In the genomic region with DNA sequence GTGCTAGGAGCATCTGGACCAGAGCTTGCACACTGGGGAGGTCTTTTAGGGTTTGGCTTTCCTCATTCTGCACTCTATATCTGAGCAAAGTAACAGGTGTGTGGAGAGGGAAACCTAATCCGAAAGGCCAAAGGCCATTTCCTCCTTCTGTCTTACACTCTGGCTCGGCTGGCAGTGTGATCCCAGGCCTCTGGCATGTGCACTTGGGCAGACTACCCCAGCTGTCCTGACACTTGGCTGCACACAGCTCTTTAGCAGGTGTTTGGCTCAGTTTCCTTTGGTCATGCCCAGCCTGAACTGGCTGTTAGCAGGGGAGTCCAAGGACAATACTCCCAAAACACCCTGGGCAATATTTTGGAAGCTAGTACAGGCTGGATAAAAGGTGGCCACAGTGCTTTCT, we compare ENCODE assay signal across 12 mouse cellular contexts. TPM values are rescaled to one million over a fixed set of nuclear protein-coding genes. Genes with fewer than 3 reads are reported as not detected.
DNase-seq lines count a peak whose midpoint lies in the region; ATAC-seq and TF ChIP-seq lines count a peak whose summit lies in the region.
"Had no signal": no experiment of that assay in that cellular context is flagged by ENCODE, and none has a peak within 500 bp of the region (broad histone marks: within the 10 kb centered on the region; RNA-seq: fewer than 3 reads in every experiment).

No protein-coding gene starts in this region.

- no peak overlapping the region for H3K27ac ChIP-seq in hindbrain, embryonic 15.5 days (replicated peaks)
- no peak overlapping the region for H3K27ac ChIP-seq in hindbrain, embryonic 12.5 days
- H3K27ac ChIP-seq: heart, embryonic 15.5 days; left cerebral cortex, adult 2 months; neural tube, embryonic 15.5 days had no signal

- 0 out of 2 replicates have a peak, but pooled peaks cover 2% of the 10 kb centered on the region for H3K36me3 ChIP-seq in hindbrain, embryonic 15.5 days
- H3K36me3 ChIP-seq in hindbrain, embryonic 12.5 days = peaks cover 5% of the 10 kb centered on the region; the same call in 1 of the 2 replicates
- H3K36me3 ChIP-seq: neural tube, embryonic 15.5 days had no signal

- WGBS in hindbrain, embryonic 15.5 days = 58% methylated on average over 2 of the region's 2 CpGs
- WGBS in hindbrain, embryonic 12.5 days = 65% methylated on average over 2 of the region's 2 CpGs

- no peak overlapping the region for H3K9ac ChIP-seq in hindbrain, embryonic 15.5 days
- no peak overlapping the region for H3K9ac ChIP-seq in hindbrain, embryonic 12.5 days
- H3K9ac ChIP-seq: heart, embryonic 15.5 days; neural tube, embryonic 15.5 days had no signal

- H3K27me3 ChIP-seq in hindbrain, embryonic 15.5 days = no peaks in the 10 kb centered on the region
- no peaks in the 10 kb centered on the region for H3K27me3 ChIP-seq in hindbrain, embryonic 12.5 days
- H3K27me3 ChIP-seq: heart, embryonic 15.5 days; neural tube, embryonic 15.5 days had no signal

- no peaks in the 10 kb centered on the region for H3K4me1 ChIP-seq in hindbrain, embryonic 15.5 days (replicated peaks)
- 0 out of 2 replicates have a peak, but pooled peaks cover 3% of the 10 kb centered on the region for H3K4me1 ChIP-seq in hindbrain, embryonic 12.5 days
- H3K4me1 ChIP-seq: neural tube, embryonic 15.5 days had no signal

- peak; percentile 74 for ATAC-seq in hindbrain, embryonic 15.5 days (ENCODE audit: low FRiP score, low read depth)
- ATAC-seq in hindbrain, embryonic 12.5 days (ENCODE audit: low FRiP score) = no peak

- TF ChIP-seq POLR2A in brain, embryonic 14.5 days (IDR thresholded peaks at IDR 0.05; ENCODE audit: borderline replicate concordance, extremely low read depth, insufficient read depth, insufficient read length, poor library complexity, severe bottlenecking) = no peak

- no peak for TF ChIP-seq CTCF in brain, embryonic 14.5 days (IDR thresholded peaks at IDR 0.05; ENCODE audit: borderline replicate concordance, extremely low read depth, insufficient read depth, insufficient read length)

- no peak overlapping the region for H3K4me2 ChIP-seq in hindbrain, embryonic 15.5 days
- H3K4me2 ChIP-seq in hindbrain, embryonic 12.5 days (replicated peaks) = no peak overlapping the region
- H3K4me2 ChIP-seq: heart, embryonic 15.5 days; neural tube, embryonic 15.5 days had no signal

- peak; percentile 43 for DNase-seq in brain, embryonic 14.5 days (ENCODE audit: low read depth)
- peak; percentile 80 for DNase-seq in gastrocnemius, adult 18-20 months (ENCODE audit: low spot score)
- peak; percentile 53 for DNase-seq in kidney, adult 9 months
- no peak for DNase-seq in adrenal gland, adult 18-20 months (ENCODE audit: low spot score in 2 of 2)
- no peak for DNase-seq in lung, postnatal 36 days
- no peak for DNase-seq in spleen, adult 12 weeks (ENCODE audit: low spot score)

- H3K9me3 ChIP-seq in hindbrain, embryonic 15.5 days = no peaks in the 10 kb centered on the region
- no peaks in the 10 kb centered on the region for H3K9me3 ChIP-seq in hindbrain, embryonic 12.5 days (replicated peaks)
- H3K9me3 ChIP-seq: heart, embryonic 15.5 days; neural tube, embryonic 15.5 days had no signal

- no peak overlapping the region for H3K4me3 ChIP-seq in hindbrain, embryonic 15.5 days
- H3K4me3 ChIP-seq in hindbrain, embryonic 12.5 days = no peak overlapping the region
- H3K4me3 ChIP-seq: erythroblast, embryonic 14.5 days; heart, embryonic 15.5 days; left cerebral cortex, adult 2 months; neural tube, embryonic 15.5 days had no signal

RNA-seq across cellular contexts. Expression of a gene that starts 54.1 kb away (rescaled TPM):
- 40.3 and 44.5 TPM in 2 replicates for polyA plus RNA-seq in hindbrain, embryonic 15.5 days (2015; fragmentation: Nextera tagmentation; extraction: Ambion mirVana)
- polyA plus RNA-seq in hindbrain, embryonic 12.5 days (2016; fragmentation: Nextera tagmentation; extraction: Ambion mirVana) = 41.8 and 42.8 TPM in 2 replicates
- 29.3 and 34.5 TPM in 2 replicates for polyA plus RNA-seq in brain, embryonic 14.5 days (2012; rRNA removed)
- 10 to 100 TPM; 11.3 to 13.8 TPM for total RNA-seq in gastrocnemius, adult 18-20 months (2021)
- 10 to 100 TPM; 14.2 to 27.5 TPM for total RNA-seq in adrenal gland, adult 18-20 months (2021)

Comparison
In these comparisons a context has a peak if more than half of its experiments do, and no peak if none do; other contexts are left out.
1. DNase-seq: peak in brain, embryonic 14.5 days (single experiment), gastrocnemius, adult 18-20 months (single experiment) and kidney, adult 9 months (single experiment); none in adrenal gland, adult 18-20 months (0 of 2), lung, postnatal 36 days (single experiment) and spleen, adult 12 weeks (single experiment).